Mouse (Mus musculus): ENCODE results near the gene Chchd6.

Chchd6 gene

GRCm38 (mm10) chr6:89584634-89585409 lies 10.6 kb downstream of the Chchd6 start:
- DNase-seq (ENCODE audit: low spot score): no peak

DNA sequence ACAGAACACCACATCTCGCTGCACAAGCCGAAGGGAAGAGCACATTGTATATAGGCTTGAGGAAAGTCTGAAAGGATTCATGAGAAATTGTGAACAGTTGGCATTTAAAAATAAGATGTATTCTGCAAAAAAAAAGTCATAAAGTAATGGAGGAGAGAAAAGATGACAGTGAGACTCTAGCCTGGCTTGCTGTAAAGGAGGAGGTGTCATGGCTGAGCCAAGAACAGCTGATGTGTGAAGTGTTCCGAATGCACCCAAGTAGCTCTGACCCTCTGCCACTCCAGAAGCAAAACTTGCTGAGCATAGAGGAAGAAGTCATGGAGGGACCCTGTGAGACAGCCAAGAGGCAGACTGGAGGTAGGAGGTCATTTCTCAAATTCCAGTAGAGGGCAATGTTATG lies 12.3 kb downstream of the Chchd6 start:
- DNase-seq (ENCODE audit: low spot score): no peak

- no peak for DNase-seq (ENCODE audit: low spot score)
Observed at GRCm38 (mm10) chr6:89574641-89575040, 20.8 kb downstream of the Chchd6 start.

DNA sequence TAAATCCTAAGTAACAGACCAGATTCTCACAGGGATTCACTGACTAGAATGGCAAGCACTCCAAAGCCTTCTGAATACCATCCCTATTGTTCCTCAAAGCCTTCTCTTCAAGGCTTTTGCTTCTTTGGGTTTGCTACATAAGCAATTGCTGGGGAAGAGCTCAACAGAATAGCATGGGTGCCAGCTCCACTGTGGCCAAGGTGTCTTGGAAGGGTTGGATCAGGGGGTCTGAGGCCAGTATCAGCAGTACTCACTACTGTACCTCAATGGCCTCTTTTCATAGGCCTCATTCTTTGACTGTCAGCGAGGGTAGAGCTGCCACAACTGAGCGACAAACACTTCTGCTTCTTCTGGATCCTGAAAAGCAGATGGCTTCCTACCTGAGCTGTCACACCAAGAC lies 21.7 kb downstream of the Chchd6 start:
- DNase-seq (ENCODE audit: low spot score): no peak

DNA sequence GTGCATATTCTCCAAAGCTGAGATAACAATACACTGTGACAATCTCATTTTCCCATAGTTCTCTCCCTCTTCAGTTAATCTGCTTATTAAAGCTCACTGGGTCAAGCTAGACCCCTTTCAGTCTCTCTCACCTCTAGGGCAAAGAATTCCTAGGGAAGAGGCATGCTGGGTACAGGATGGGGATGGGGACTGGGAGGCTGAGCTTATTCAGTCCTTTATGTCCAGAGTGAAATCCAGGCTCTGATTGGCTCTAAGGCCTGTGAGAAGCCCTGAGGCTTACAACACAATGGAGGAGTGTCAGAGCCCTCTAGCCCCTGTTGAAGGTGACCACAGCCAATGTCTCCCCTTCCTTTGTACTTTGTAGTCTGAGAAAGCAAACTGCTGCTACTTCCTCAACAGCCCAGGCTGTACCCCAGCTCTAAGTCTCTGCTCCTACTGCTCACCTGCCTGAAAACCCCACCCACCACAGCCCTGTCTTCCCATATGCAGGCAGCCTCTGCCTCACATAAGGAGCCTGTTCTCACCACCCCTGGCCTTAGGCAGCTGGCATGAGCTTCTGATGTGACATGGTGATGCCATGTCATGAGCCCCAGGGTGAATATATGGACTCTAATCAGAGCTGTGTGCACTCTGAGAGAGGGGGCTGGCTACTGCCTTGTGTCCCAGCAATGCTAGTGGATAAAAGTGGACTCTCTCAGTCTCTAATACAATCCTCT lies 22.4 kb downstream of the Chchd6 start:
- DNase-seq (ENCODE audit: low spot score): no peak

DNA sequence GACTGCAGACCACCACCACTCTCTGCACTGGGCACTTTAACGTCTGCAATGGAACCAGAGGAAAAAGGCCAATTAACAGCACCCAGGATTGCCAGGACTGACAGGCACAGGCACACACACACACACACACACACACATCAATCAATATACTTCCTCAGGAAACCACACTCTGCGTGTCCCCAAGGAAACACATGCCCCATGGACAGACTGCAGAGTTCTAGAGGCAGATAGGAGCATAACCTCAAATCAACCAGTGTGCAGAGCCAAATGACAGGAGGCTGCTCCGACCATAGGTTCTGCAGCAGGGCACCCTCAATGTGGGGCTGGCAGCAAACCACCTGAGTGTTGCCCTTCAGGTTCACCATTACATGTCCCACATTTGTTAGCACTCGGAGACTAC lies 26.1 kb downstream of the Chchd6 start:
- no peak for DNase-seq (ENCODE audit: low spot score)

DNA sequence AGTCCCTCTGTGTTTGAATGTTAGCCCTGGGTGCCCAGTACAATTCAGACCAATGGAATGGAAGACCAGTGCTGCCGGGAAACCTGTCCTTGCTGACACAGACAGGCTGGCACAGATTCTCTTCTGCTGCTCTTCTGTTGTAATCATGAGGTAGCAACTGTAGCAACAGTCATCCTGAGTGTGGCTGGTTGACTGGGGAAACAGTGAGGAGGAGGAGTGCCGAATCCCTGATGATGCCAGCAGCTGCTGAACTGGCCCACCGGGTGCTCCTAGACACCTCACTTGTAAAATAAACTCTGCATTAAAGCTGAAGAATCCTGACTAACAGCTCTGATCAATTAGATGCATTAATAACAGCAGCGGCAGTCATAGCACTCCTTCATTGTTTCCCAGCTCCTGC lies 28.7 kb downstream of the Chchd6 start:
- DNase-seq (ENCODE audit: low spot score): no peak

GRCm38 (mm10) chr6:89563381-89563780 lies 32.1 kb downstream of the Chchd6 start:
- DNase-seq (ENCODE audit: low spot score): no peak

DNA sequence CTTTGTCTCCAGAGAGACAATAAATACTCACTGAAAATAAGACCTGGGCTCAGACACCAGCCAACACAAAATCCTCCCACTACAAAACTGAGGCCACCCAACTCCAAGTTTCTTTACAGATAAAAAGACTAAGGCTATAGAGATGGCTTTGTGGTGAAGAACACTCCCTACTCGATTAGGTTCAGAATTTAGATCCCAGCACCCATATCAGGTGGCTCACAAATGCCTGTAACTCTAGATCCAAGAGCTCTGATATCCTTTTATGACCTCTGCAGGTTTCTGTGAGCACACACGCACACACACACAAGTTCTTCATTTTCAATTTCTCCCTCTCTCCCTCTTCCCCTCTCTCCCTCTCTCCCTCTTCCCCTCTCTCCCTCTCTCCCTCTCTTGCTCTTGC lies 34.6 kb downstream of the Chchd6 start:
- DNase-seq (ENCODE audit: low spot score): no peak

DNA sequence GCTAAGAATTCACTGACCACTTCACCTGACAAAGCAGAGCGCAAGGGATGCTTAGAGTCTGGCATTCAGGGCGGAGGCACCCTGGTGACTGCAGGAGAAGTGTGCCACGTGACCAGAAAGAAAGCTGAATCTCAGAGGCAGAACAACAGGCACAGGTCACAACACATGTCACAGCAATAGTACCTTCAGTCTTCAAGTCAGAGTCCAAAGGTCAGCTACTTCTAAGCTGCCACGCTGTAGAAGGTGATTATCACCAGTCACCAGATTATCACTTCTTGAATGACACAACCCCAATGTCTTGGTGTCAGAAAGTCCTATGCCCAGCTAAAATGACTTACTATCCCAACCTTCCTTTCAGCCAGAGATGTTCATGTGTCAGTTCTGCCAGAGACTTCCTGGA lies 37.8 kb downstream of the Chchd6 start:
- no peak for DNase-seq (ENCODE audit: low spot score)

DNA sequence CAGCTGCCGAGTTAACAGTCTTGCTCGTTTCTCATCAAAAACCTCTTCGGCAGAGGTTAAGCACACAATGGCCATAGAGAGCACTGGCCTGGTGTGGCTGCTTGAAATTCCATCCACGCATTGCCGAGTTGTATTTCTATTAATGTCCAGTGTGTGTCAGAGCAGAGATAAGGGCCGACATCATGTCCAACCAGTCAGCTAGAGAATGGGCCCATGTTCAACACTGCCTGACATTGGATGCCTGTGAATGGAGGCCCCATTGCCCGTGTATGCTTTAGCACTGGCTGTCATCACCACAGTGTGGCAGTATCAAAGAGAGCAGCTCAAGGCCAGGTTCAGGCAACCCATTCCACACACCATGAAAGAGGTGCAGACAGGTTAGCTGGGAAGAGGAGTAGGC lies 38.9 kb downstream of the Chchd6 start:
- no peak for DNase-seq (ENCODE audit: low spot score)

DNA sequence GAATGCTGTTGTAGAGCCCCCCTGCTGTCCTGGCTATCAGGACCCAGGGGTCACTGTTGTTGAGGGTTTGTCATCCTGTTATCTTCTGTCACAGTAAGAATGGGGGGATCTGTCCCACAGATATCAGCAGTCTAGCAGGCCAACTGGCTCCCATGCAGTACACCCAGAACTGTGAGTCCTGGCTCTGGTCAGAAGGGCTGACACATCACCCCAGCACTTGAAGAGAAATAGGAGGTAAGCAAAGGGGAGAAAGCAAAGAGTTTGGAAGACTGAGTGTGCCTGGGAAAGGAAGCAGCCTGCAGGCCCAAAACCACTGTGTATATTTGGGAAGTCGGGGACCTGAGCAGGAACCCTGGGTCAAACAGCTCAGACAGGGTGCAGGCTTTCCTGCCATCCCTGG lies 39.5 kb downstream of the Chchd6 start:
- no peak for DNase-seq (ENCODE audit: low spot score)

GRCm38 (mm10) chr6:89554029-89554428 lies 41.4 kb downstream of the Chchd6 start:
- no peak for DNase-seq (ENCODE audit: low spot score)

DNA sequence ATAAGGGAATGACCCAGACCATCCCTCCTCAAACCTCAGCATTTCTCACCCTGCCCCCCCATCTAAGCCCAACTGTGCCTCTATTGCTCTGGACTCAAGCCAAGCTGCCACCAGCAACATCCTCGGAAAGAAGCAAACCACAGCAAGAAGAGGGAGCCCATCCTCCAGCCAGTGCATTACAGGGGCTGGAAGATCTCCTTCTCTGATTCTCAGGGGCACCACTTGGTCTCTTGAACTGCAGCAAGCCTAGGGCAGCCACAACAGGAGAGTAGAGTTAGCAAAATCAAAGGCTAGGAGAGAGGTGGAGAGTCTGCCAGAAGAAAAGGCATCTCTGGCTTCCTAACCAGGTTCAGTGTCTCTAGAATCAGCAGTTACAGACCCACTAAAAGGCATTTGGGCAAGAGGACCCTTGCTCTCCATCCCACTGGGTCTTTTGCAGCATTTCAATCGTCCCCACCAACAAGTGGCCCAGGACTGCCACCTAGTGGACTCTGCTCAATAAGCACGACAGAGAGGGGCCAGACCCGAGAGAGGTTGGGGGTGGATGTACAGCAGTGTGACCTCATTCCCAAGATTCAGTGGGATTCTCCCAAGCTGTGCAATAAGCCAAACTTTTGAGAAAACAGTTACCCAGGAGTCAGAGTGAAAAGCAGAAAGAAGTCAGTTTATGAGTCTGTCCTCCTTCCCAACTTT lies 42.3 kb downstream of the Chchd6 start:
- DNase-seq (ENCODE audit: low spot score): peak; percentile 73

DNA sequence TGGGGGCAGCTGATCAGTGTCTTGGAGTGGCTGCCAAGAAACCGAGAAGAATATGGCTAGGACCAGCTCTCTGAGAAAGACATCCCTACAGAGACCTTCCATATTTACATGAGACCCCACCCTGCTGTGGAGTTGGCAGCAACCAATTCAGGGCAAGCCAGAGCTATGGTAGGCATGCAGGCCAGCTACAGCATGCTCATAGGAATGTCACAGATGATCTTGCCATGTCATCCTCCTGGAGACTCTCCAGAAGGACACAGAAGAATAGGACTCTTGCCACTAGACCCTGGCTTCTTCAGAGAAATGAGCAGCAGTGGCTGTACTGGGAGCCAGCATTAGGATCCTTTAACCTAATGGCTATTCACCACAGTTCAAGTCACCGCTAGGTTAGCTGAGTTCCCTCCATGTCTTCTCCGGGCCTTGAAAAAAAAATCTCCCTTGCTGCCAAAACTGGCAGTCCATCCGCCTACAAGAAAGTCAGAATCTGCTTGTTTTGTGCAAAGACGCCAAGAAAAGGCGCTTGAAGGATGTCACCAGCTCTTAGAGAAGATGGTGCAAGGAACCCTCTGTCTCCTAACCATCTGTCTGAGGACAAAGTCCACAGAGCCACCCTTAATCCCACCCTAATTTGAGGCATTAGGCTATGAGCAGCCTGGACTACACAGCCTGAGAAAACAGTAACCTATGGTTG lies 43.0 kb downstream of the Chchd6 start:
- no peak for DNase-seq (ENCODE audit: low spot score)

DNA sequence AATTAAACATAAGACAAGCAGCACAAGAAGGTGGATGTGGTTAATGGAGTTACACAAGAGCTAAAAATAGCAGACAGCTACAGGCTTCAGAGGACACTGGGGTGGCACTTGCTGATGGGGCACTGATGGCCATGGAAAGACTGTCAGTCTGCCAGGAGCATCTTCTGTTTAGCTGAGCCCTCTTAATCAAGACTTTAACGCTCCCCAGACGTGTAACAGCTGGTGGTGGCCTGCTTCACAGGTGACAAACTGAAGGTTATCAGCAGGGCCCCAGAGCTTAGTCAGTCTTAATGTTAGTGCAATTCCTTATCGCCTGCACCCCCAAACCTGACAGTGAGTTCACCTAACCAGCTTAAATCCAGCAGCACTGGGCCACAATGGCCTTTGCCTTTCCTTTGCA lies 46.3 kb downstream of the Chchd6 start:
- DNase-seq (ENCODE audit: low spot score): no peak

GRCm38 (mm10) chr6:89547951-89548350 lies 47.5 kb downstream of the Chchd6 start:
- DNase-seq (ENCODE audit: low spot score): no peak

DNA sequence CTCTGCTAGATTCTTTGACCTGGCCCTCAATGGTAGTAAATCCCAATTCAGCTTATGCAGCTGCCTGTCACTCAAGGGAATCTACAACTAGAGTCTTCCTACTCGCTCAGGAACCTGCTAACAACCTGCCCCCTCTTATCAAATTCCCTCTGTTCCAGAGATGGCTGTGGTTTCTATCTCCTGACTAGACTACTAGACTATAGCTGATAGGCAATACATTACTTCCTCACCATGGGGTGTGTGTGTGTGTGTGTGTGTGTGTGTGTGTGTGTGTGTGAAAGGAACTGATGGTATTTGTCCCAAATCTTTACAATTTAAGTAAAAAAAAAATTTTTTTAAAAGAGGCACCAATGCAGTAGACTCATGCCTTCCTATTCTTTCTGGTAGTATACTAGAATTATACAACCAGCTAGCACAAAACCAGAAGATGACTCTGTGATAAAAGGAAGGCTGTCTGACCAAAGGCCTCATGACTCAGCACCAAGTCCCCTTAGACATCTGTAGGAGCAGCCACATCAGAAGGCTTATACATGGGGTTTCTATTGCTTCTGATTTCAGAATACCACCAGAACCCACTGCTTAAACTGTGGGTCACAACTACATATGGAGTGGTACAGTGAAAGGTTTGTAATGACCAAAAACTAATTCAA lies 57.2 kb downstream of the Chchd6 start:
- DNase-seq (ENCODE audit: low spot score): no peak

DNA sequence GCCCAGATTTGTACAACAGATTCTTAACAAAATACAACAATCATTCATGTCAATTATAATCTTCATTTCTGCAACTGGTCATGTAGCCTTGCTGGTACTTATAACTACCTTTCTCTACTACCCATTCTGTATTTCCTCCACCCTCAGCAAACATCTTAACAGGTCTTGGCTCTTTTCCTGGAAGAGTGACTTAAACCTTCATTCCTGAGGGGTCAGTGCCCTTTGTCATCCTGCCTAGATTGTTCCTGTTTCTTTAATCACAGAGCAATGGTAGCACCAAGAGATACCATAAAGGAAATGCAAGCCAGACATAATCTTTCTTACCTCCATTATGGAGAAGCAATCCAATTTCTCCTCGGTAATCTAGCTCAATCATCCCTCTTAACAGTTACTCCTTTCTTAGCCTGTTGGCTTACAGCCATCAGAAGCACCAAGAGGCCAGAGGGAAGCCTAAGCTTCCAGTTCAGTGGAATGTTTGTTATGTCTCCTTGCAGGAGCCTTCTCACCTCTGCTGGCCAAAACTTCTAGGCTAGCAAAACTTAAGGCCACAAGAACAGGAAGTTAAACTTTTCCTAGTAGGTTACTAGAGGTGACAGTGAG lies 59.7 kb downstream of the Chchd6 start:
- DNase-seq (ENCODE audit: low spot score): no peak

- no peak for DNase-seq (ENCODE audit: low spot score)
Observed at GRCm38 (mm10) chr6:89524766-89525165, 70.7 kb downstream of the Chchd6 start.

DNA sequence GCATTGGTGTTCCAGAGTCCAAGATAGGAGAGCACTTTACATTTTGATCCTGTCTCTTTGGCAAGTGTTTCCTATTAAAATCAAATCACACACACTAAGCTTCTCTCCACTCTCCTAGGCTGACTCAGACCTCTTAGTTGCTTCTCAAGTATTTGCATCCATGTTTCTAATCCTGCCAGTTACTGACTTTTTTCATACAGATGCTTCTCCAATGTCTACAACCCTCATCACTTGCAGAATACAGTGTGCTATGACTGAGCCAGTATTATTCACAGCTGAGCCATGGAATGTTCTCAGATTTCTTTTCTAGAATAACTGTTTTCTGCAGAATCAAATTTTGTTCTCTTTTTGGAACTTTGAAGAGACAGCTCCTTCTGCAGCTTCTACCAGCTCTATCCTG lies 85.3 kb downstream of the Chchd6 start:
- DNase-seq (ENCODE audit: low spot score): no peak

GRCm38 (mm10) chr6:89508725-89509124 lies 86.7 kb downstream of the Chchd6 start:
- DNase-seq (ENCODE audit: low spot score): no peak
